Mouse (Mus musculus) NIH3T3 (cell line): ENCODE results near the gene Bhlhe41.

Experiments used
- DNase-seq: peaks from one replicate; pipeline ENCODE4 v3.0.0-alpha.2; 2012; ENCODE audit warnings: low read depth

Bhlhe41 gene

GRCm38 (mm10) chr6:145835359-145835758 is 30.0 kb downstream of the Bhlhe41 start:
- no peak for DNase-seq

- DNase-seq = no peak
Measured at GRCm38 (mm10) chr6:145832927-145833326, 32.4 kb downstream of the Bhlhe41 start.

- no peak for DNase-seq
Measured at GRCm38 (mm10) chr6:145830617-145831016, 34.7 kb downstream of the Bhlhe41 start.

GRCm38 (mm10) chr6:145830117-145830516 is 35.2 kb downstream of the Bhlhe41 start:
- DNase-seq = peak; percentile 86

- no peak for DNase-seq
Measured at GRCm38 (mm10) chr6:145829062-145829835, 36.1 kb downstream of the Bhlhe41 start.

GRCm38 (mm10) chr6:145826305-145826704 is 39.1 kb downstream of the Bhlhe41 start:
- no peak for DNase-seq

- DNase-seq = peak; percentile 45
Measured at GRCm38 (mm10) chr6:145823588-145824234, 41.6 kb downstream of the Bhlhe41 start.

GRCm38 (mm10) chr6:145823103-145823502 is 42.3 kb downstream of the Bhlhe41 start:
- no peak for DNase-seq

GRCm38 (mm10) chr6:145822218-145822617 is 43.1 kb downstream of the Bhlhe41 start:
- DNase-seq = no peak

GRCm38 (mm10) chr6:145819151-145819550 is 46.2 kb downstream of the Bhlhe41 start:
- no peak for DNase-seq

- DNase-seq = peak; percentile 54
Measured at GRCm38 (mm10) chr6:145815200-145815599, 50.2 kb downstream of the Bhlhe41 start.

GRCm38 (mm10) chr6:145811174-145811573 is 54.2 kb downstream of the Bhlhe41 start:
- no peak for DNase-seq

GRCm38 (mm10) chr6:145810015-145810414 is 55.3 kb downstream of the Bhlhe41 start:
- DNase-seq = no peak

- DNase-seq = no peak
Measured at GRCm38 (mm10) chr6:145809566-145809965, 55.8 kb downstream of the Bhlhe41 start.
